Mouse (Mus musculus) brain, embryonic 14.5 days (tissue): ENCODE measurements around the gene Tbc1d7.

Experiments
- CTCF ChIP-seq: fragments of 200-500 bp; IDR thresholded peaks from 2 replicates; pipeline ENCODE4 v1.5.1; 2012; ENCODE audit warnings: inconsistent platforms, mild to moderate bottlenecking, moderate library complexity, borderline replicate concordance; ENCODE audit not compliant: insufficient read depth, insufficient read length; ENCODE audit errors: extremely low read depth
- POLR2A ChIP-seq: fragments of 200-500 bp; IDR thresholded peaks from 2 replicates; pipeline ENCODE4 v1.6.1; 2012; ENCODE audit warnings: mild to moderate bottlenecking, inconsistent platforms, borderline replicate concordance; ENCODE audit not compliant: poor library complexity, insufficient read depth, insufficient read length, severe bottlenecking; ENCODE audit errors: extremely low read depth

DNA sequence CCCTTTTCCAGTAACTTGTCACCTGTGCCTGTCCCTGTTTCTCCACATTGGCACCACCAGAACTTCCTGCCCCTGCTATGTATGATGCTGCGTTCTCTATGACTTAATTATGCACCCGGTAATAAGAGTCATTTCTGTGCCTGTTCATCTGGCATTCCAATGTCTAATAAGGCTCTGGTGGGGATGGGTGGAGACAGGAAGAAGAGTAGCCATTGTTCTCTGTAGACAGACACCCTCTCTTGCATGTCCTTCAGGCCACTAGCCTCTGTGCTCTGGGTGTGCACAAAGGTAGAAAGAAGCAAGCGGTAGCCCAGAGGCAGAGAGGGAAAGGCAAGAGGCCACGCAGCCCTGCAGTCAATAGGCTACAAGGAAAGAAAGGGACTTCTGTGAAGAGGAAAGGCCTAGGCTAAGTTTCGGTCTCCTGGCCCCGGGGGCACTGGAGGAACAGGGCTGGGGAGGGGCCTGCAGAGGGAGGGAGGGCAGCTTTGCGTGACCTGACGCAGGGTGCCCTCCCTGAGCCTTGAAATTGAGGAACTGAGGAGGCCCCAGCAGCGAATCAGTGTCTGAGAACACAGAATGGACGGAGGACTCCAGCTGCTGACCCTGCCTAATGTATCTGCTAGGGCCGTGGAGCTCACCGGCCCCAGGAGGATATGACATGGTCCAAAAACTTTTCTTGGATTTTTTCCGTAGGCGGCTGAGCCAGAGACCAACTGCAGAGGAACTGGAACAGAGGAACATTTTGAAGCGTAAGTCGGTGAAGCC, 48.8 kb downstream of the Tbc1d7 start:
- no peak for TF ChIP-seq CTCF
- TF ChIP-seq POLR2A: no peak
